Mouse (Mus musculus) hindbrain, postnatal 0 days (tissue): ENCODE measurements around the gene Auts2. TPM values are rescaled to one million over a fixed set of nuclear protein-coding genes. Genes with fewer than 3 reads are reported as not detected.

ENCODE experiments used
- ATAC-seq: fragments of 200-750 bp; cut with Nextera tagmentation; 2 replicates; pipeline ENCODE4 v1.8.0; 2017; ENCODE audit warnings: mild to moderate bottlenecking, moderate TSS enrichment, moderate library complexity
- DNase-seq: peaks from one replicate; pipeline ENCODE4 v3.0.0-alpha.2; 2015; ENCODE audit warnings: low spot score
- H3K27ac ChIP-seq: fragments of 300-500 bp; sonication (generic); 2 replicates; pipeline ENCODE4 v1.5.1; 2014; ENCODE audit warnings: mild to moderate bottlenecking
- H3K27me3 ChIP-seq: fragments of 300-500 bp; sonication (generic); 2 replicates; pipeline ENCODE4 v1.6.1; 2014; ENCODE audit warnings: low read length, mixed read lengths; ENCODE audit not compliant: insufficient read depth
- H3K36me3 ChIP-seq: fragments of 300-500 bp; sonication (generic); 2 replicates; pipeline ENCODE4 v1.6.1; 2014; ENCODE audit warnings: low read length, mixed read lengths; ENCODE audit not compliant: insufficient read depth
- H3K4me1 ChIP-seq: fragments of 300-500 bp; sonication (generic); 2 replicates; pipeline ENCODE4 v1.6.1; 2014; ENCODE audit warnings: antibody characterized with exemption, low read length, mixed read lengths; ENCODE audit not compliant: insufficient read depth
- H3K4me2 ChIP-seq: fragments of 300-500 bp; sonication (generic); 2 replicates; pipeline ENCODE4 v1.6.1; 2014; ENCODE audit warnings: low read depth, mild to moderate bottlenecking, low read length, moderate library complexity, mixed read lengths
- H3K4me3 ChIP-seq: fragments of 300-500 bp; sonication (generic); 2 replicates; pipeline ENCODE4 v1.5.1; 2014; ENCODE audit warnings: low read length
- H3K9ac ChIP-seq: fragments of 300-500 bp; sonication (generic); replicated peaks from 2 replicates; pipeline ENCODE4 v1.6.1; 2014; ENCODE audit warnings: mild to moderate bottlenecking, low read length, moderate library complexity, mixed read lengths
- H3K9me3 ChIP-seq: fragments of 300-500 bp; sonication (generic); 2 replicates; pipeline ENCODE4 v1.6.1; 2016; ENCODE audit warnings: low read length, mixed read lengths
- CTCF ChIP-seq: IDR thresholded peaks from 2 replicates; pipeline ENCODE4 v1.5.1; 2016; ENCODE audit warnings: antibody characterized with exemption, control low read depth, low read depth
- WGBS: fragments of 180-500 bp; shearing (Covaris S2); extraction: QIAGEN DNeasy Blood & Tissue Kit; methylation state at CpG from one replicate; pipeline ENCODE4 v1.1.7; 2014; 5-methylcytosine and 5-hydroxymethylcytosine counted together
- polyA plus RNA-seq: library from polyadenylated mRNA; unstranded; fragments of >200 nt; fragmentation: Nextera tagmentation; extraction: Ambion mirVana; gene quantifications from 2 replicates; pipeline ENCODE4 v1.2.1, GENCODE M21; 2015
- total RNA-seq: library from RNA; depleted of rRNA; stranded (reverse); fragments of >200 nt; gene quantifications from 2 replicates; pipeline ENCODE4 v1.2.3, GENCODE M21; 2014

Gene Auts2
- total and polyA plus RNA-seq, 2 experiments from 2014 or later = 39.3 to 54.9 TPM

DNA sequence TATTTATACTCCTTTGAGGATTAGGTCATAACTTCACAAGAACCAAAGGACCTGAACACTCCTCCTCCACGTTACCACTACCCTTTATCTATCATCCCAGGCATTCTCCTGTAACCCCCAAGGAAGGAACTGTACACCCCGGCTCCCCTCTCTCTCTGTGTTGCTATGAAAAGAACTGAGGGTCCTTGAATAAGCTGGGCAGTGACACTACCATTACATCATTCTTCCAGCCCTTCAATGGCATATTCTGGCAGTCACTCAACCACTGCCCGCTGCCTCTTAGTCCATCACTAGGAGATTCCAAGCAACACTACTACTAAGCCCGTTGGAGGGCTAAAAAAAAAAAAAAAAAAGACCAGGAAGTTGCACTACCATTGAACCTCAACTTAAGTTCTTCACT is 620.4 kb downstream of the Auts2 start:
- DNase-seq (no peak), ATAC-seq (no peak)
- Histone ChIP-seq H3K27ac (no peak overlapping the region), H3K27me3 (no peaks in the 10 kb centered on the region), H3K4me2 (no peak overlapping the region), H3K9ac (no peak overlapping the region), H3K4me1 (peaks cover 13% of the 10 kb centered on the region; the same call in 1 of the 2 replicates), H3K36me3 (no peaks in the 10 kb centered on the region), H3K9me3 (no peaks in the 10 kb centered on the region), H3K4me3 (no peak overlapping the region)
- 76% methylated on average over 4 of the region's 4 CpGs for WGBS
- no peak for TF ChIP-seq CTCF

DNA sequence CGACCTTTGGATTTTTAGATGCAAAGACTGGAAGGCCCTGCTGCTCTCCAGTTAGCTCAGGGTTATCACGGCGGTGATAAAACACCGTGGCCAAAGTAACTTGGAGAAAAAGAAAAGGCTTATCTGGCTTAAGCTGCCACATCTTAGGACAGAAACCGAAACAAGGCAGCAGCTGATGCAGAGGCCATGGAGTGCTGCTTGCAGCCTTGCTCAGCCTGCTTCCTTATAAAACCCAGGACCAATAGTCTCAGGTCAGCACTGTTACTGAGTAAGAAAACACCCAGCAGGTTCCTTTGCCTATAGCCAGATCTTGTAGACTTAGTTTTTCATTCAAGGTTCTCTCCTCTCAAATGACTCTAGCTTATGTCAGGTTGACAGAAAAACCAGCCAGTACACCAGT is 621.0 kb downstream of the Auts2 start:
- no peak overlapping the region for H3K27ac ChIP-seq
- no peaks in the 10 kb centered on the region for H3K9me3 ChIP-seq
- no peak overlapping the region for H3K9ac ChIP-seq
- ATAC-seq (no peak), DNase-seq (no peak)
- no peaks in the 10 kb centered on the region for H3K27me3 ChIP-seq
- no peak for TF ChIP-seq CTCF
- H3K4me2 ChIP-seq = no peak overlapping the region
- 62% methylated on average over 5 of the region's 5 CpGs for WGBS
- no peaks in the 10 kb centered on the region for H3K36me3 ChIP-seq
- H3K4me1 ChIP-seq = peaks cover 18% of the 10 kb centered on the region; the same call in 1 of the 2 replicates
- no peak overlapping the region for H3K4me3 ChIP-seq

DNA sequence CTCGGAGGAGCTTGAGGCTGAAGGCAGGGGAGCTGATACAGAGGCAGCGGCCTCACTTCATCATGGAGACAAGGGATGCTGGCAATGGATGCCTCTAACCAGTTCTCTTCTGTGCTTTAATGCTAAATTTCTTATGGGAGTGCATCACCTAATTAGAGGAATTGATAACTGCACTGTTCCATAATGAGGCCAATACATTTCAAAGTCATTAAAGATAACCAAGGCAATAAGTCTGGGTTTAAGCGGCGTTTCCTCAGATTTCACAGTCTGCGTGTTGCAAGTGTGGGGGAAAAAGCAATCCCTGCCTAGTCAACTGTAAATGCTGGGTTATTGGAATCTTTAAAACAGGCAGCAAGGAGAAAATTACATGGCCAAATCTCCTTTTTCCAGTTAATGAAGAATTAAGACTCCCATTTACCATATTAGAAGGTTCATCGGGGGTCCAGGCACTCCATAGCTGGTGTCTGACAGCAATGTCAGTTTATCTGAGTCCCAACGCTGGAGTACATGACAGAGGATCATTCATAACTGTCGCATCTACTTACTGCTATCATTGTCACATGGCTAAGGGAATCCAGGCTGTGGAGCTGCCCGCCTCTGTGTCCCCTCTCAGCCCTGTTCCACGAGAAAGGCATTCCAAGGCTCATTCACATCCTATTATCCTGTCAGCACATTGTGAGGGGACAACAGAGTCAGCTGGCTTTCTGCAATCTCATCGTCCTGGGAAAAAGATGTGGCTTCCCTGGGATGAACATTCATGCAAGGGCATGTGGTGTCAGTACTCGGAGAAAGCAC is 623.0 kb downstream of the Auts2 start:
- Histone ChIP-seq H3K9me3 (no peaks in the 10 kb centered on the region), H3K4me3 (no peak overlapping the region), H3K4me2 (no peak overlapping the region), H3K9ac (no peak overlapping the region), H3K27me3 (no peaks in the 10 kb centered on the region), H3K4me1 (peaks cover 18% of the 10 kb centered on the region; the same call in 1 of the 2 replicates), H3K27ac (no peak overlapping the region), H3K36me3 (no peaks in the 10 kb centered on the region)
- WGBS = 48% methylated on average over 12 of the region's 12 CpGs
- DNase-seq = no peak
- ATAC-seq = no peak
- TF ChIP-seq CTCF = no peak

GRCm38 (mm10) chr5:131916791-131917403 is 626.2 kb downstream of the Auts2 start:
- Histone ChIP-seq H3K27ac (no peak overlapping the region), H3K4me1 (peaks cover 16% of the 10 kb centered on the region; the same call in 1 of the 2 replicates), H3K9ac (no peak overlapping the region), H3K9me3 (no peaks in the 10 kb centered on the region), H3K36me3 (no peaks in the 10 kb centered on the region), H3K27me3 (no peaks in the 10 kb centered on the region), H3K4me2 (no peak overlapping the region), H3K4me3 (no peak overlapping the region)
- ATAC-seq = no peak
- 55% methylated on average over 12 of the region's 12 CpGs for WGBS
- TF ChIP-seq CTCF = no peak
- DNase-seq = peak; percentile 28

DNA sequence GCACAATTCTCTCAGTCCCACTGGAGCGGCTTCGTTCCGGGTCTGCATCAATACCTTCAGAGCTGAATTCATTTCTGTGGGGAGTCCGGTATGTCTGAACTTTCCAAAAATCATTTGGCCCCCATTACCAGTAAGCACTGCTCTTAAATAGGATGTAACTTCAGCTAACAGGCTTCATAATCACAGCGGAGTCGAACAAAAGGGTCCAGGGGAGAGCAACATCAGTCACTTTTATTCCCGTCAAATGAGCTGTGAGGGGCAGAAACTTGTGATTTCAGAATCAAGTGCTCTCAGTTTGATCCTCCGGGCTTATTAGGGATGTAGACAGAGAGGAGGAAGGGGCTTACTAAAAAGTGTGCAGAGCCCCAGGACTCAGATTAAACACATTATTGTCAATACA is 629.6 kb downstream of the Auts2 start:
- H3K36me3 ChIP-seq = no peaks in the 10 kb centered on the region
- TF ChIP-seq CTCF = no peak
- no peak overlapping the region for H3K4me2 ChIP-seq
- 35% methylated on average over 8 of the region's 8 CpGs for WGBS
- H3K27me3 ChIP-seq = no peaks in the 10 kb centered on the region
- H3K9ac ChIP-seq = no peak overlapping the region
- H3K27ac ChIP-seq = no peak overlapping the region
- no peaks in the 10 kb centered on the region for H3K9me3 ChIP-seq
- H3K4me3 ChIP-seq = no peak overlapping the region
- no peak for DNase-seq
- 0 out of 2 replicates have a peak, but pooled peaks cover 6% of the 10 kb centered on the region for H3K4me1 ChIP-seq
- ATAC-seq = no peak

DNA sequence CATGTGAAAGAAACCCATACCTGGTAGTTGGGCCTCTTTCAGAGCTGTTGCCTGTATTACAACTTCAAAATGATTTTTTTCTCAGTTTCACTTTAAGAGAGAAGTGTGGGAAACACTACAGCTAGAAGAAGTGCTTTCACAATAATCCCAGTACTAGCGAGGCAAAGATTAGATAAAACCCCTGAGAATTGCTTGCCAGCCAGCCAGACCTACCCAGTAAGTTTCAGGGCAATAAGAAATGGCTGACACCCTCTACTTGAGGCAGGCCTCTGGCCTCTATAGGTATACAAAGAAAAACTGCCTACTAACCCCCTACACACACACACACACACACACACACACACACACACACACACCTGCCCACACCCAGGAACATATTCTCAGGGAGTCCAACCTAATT is 630.2 kb downstream of the Auts2 start:
- DNase-seq = no peak
- Histone ChIP-seq H3K9ac (no peak overlapping the region), H3K4me1 (0 out of 2 replicates have a peak, but pooled peaks cover 6% of the 10 kb centered on the region), H3K36me3 (no peaks in the 10 kb centered on the region), H3K27ac (no peak overlapping the region), H3K27me3 (no peaks in the 10 kb centered on the region), H3K4me2 (no peak overlapping the region), H3K4me3 (no peak overlapping the region), H3K9me3 (no peaks in the 10 kb centered on the region)
- no peak for ATAC-seq
- WGBS = 38% methylated on average over 1 of the region's 1 CpGs
- TF ChIP-seq CTCF = no peak

DNA sequence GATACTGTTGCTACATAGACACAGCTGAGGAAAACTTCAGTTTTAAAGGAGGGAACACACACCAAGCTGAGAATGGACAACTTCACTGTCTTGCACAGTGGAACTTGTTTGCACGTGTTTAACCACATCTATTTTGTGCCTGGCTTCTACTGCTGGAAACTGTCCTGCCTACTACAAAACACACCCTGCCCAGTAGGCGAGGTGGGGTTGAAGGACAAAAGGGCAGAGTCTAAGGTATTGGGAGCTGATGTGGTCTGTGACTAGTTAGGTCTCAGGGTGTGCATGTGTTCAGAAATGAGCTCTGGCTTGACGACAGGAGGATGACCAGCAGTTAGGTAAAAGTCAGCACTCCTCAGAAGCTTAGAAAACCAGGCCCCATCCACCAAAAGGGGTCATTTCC is 636.8 kb downstream of the Auts2 start:
- Histone ChIP-seq H3K27ac (no peak overlapping the region), H3K4me1 (no peaks in the 10 kb centered on the region), H3K9me3 (no peaks in the 10 kb centered on the region), H3K27me3 (no peaks in the 10 kb centered on the region), H3K36me3 (no peaks in the 10 kb centered on the region), H3K9ac (no peak overlapping the region), H3K4me2 (no peak overlapping the region), H3K4me3 (no peak overlapping the region)
- DNase-seq (no peak), ATAC-seq (no peak)
- WGBS = 89% methylated on average over 3 of the region's 3 CpGs
- TF ChIP-seq CTCF = no peak
